Mouse (Mus musculus) C2C12 (cell line): ENCODE data around the gene Wdr1.

Experiments
- CTCF ChIP-seq: IDR thresholded peaks from one replicate; pipeline ENCODE4 v1.5.1; 2011; ENCODE audit not compliant: control insufficient read depth, insufficient read depth, insufficient read length
- USF1 ChIP-seq: IDR thresholded peaks from one replicate; pipeline ENCODE4 v1.6.1; 2011; ENCODE audit warnings: low read depth, mild to moderate bottlenecking, control low read depth, moderate library complexity

DNA sequence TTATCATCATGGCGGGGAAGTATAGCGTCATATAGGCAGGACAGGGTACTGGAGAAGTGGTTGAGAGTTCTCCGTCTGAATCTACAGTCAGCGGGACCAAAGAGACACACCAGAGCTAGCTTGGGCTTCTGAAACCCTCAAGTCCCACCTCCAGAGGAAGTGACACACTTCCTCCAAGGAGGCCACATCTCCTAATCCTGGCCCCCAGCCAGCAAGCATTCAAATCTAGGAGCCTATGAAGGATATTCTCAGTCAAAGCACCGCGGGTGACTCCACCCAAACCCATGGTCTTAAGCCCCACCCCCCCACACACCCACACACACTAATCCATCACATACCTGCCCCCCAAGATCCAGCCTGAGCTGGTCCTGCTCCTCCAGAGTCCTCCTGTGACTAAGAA lies 69.1 kb downstream of the Wdr1 start:
- TF ChIP-seq CTCF (no peak), USF1 (no peak)
